Mouse (Mus musculus) CH12.LX (cell line): ENCODE data around the gene Lix1l. TPM values are rescaled to one million over a fixed set of nuclear protein-coding genes. Genes with fewer than 3 reads are reported as not detected.

Experiments
- DNase-seq: peaks from one replicate; pipeline ENCODE4 v3.0.0-alpha.2; 2013; ENCODE audit errors: extremely low read depth
- H3K27ac ChIP-seq: 2 replicates; pipeline ENCODE4 v1.5.1; 2012; ENCODE audit warnings: low read depth, mild to moderate bottlenecking, control low read depth, moderate library complexity; ENCODE audit not compliant: insufficient read depth
- H3K27me3 ChIP-seq: replicated peaks from 2 replicates; pipeline ENCODE3; 2012; ENCODE audit warnings: inconsistent platforms
- H3K36me3 ChIP-seq, 2 experiments: replicated peaks in 1 of 2; 2 replicates each; pipeline versions ENCODE3 to v1.6.1; 2012; ENCODE audit warnings: inconsistent platforms in 1 of 2, low read length in 1 of 2, mild to moderate bottlenecking in 1 of 2, mixed read lengths in 1 of 2, moderate library complexity in 1 of 2; ENCODE audit not compliant: control insufficient read depth in 1 of 2, insufficient read depth in 1 of 2
- H3K4me1 ChIP-seq, 2 experiments: 2 replicates each; pipeline ENCODE4 v1.6.1; 2012; ENCODE audit warnings: inconsistent platforms in 1 of 2, moderate library complexity in 1 of 2; ENCODE audit not compliant: insufficient read depth in 2 of 2, control insufficient read depth in 1 of 2
- H3K4me2 ChIP-seq: 2 replicates; pipeline ENCODE4 v1.6.1; 2012; ENCODE audit warnings: low read depth, mild to moderate bottlenecking, control low read depth; ENCODE audit not compliant: poor library complexity, insufficient read depth, severe bottlenecking
- H3K4me3 ChIP-seq, 3 experiments: fragments of 150-350 bp in 1 of 3; sonication (generic) in 1 of 3; replicated peaks in 1 of 3; 2 replicates each; pipeline versions ENCODE3 to v1.5.1; 2011 to 2012; ENCODE audit warnings: low read depth in 2 of 3, low read length in 2 of 3, mild to moderate bottlenecking in 2 of 3, moderate library complexity in 2 of 3, control low read depth in 1 of 3, improper control_type of control experiment in 1 of 3, inconsistent platforms in 1 of 3, mixed read lengths in 1 of 3; ENCODE audit not compliant: poor library complexity in 1 of 3
- H3K79me2 ChIP-seq: replicated peaks from 2 replicates; pipeline ENCODE4 v1.6.1; 2012; ENCODE audit warnings: mild to moderate bottlenecking, moderate library complexity; ENCODE audit not compliant: control insufficient read depth, poor library complexity, insufficient read depth, severe bottlenecking; ENCODE audit errors: extremely low read depth
- H3K9ac ChIP-seq: 2 replicates; pipeline ENCODE4 v1.6.1; 2012; ENCODE audit warnings: low read depth, mild to moderate bottlenecking, control low read depth, moderate library complexity; ENCODE audit not compliant: insufficient read depth
- H3K9me3 ChIP-seq: replicated peaks from 2 replicates; pipeline ENCODE3; 2012; ENCODE audit warnings: low read length, inconsistent platforms, mixed read lengths
- BHLHE40 ChIP-seq: IDR thresholded peaks from 2 replicates; pipeline ENCODE4 v1.6.1; 2011; ENCODE audit warnings: mild to moderate bottlenecking, low read depth, low read length, improper control_type of control experiment
- ELF1 ChIP-seq: IDR thresholded peaks from 2 replicates; pipeline ENCODE4 v1.6.1; 2014; ENCODE audit warnings: low read depth, mild to moderate bottlenecking, inconsistent platforms, low read length, improper control_type of control experiment
- EP300 ChIP-seq: IDR thresholded peaks from 2 replicates; pipeline ENCODE4 v1.6.1; 2011; ENCODE audit warnings: low read length, improper control_type of control experiment
- MAFK ChIP-seq: IDR thresholded peaks from 2 replicates; pipeline ENCODE4 v1.6.1; 2011; ENCODE audit warnings: low read length, improper control_type of control experiment; ENCODE audit not compliant: insufficient replicate concordance
- MAX ChIP-seq: IDR thresholded peaks from 2 replicates; pipeline ENCODE4 v1.6.1; 2011; ENCODE audit warnings: low read length, improper control_type of control experiment
- MXI1 ChIP-seq: IDR thresholded peaks from 2 replicates; pipeline ENCODE4 v1.6.1; 2011; ENCODE audit warnings: mild to moderate bottlenecking, low read depth, low read length, improper control_type of control experiment
- MYC ChIP-seq: IDR thresholded peaks from 2 replicates; pipeline ENCODE4 v1.6.1; 2011; ENCODE audit warnings: low read depth, mild to moderate bottlenecking, improper control_type of control experiment, low read length
- NRF1 ChIP-seq: IDR thresholded peaks from 2 replicates; pipeline ENCODE4 v1.6.1; 2014; ENCODE audit warnings: low read depth, mild to moderate bottlenecking, inconsistent platforms, low read length, improper control_type of control experiment, moderate library complexity
- POLR2AphosphoS2 ChIP-seq: IDR thresholded peaks from 2 replicates; pipeline ENCODE4 v1.6.1; 2011; ENCODE audit warnings: low read depth, low read length, improper control_type of control experiment
- RAD21 ChIP-seq: IDR thresholded peaks from 2 replicates; pipeline ENCODE4 v1.6.1; 2011; ENCODE audit warnings: low read depth, mild to moderate bottlenecking, low read length, improper control_type of control experiment, moderate library complexity
- RCOR1 ChIP-seq: conservative IDR thresholded peaks from 2 replicates; pipeline ENCODE4 v1.6.1; 2012; ENCODE audit warnings: low read depth, mild to moderate bottlenecking, inconsistent platforms, low read length, improper control_type of control experiment
- SIN3A ChIP-seq: IDR thresholded peaks from 2 replicates; pipeline ENCODE4 v1.6.1; 2012; ENCODE audit warnings: low read length, improper control_type of control experiment, inconsistent platforms
- TBP ChIP-seq: conservative IDR thresholded peaks from 2 replicates; pipeline ENCODE4 v1.6.1; 2011; ENCODE audit warnings: low read depth, low read length, improper control_type of control experiment
- UBTF ChIP-seq: IDR thresholded peaks from 2 replicates; pipeline ENCODE4 v1.6.1; 2012; ENCODE audit warnings: low read depth, mild to moderate bottlenecking, inconsistent platforms, low read length, improper control_type of control experiment, moderate library complexity
- USF1 ChIP-seq: IDR thresholded peaks from 2 replicates; pipeline ENCODE4 v1.6.1; 2014; ENCODE audit warnings: low read depth, mild to moderate bottlenecking, inconsistent platforms, low read length, improper control_type of control experiment
- USF2 ChIP-seq: conservative IDR thresholded peaks from 2 replicates; pipeline ENCODE4 v1.6.1; 2011; ENCODE audit warnings: low read depth, low read length, improper control_type of control experiment
- ZKSCAN1 ChIP-seq: IDR thresholded peaks from 2 replicates; pipeline ENCODE4 v1.6.1; 2012; ENCODE audit warnings: low read depth, inconsistent platforms, low read length, improper control_type of control experiment, borderline replicate concordance
- ZMIZ1 ChIP-seq: IDR thresholded peaks from 2 replicates; pipeline ENCODE4 v1.6.1; 2012; ENCODE audit warnings: low read depth, mild to moderate bottlenecking, inconsistent platforms, low read length, improper control_type of control experiment
- dilution Hi-C: fragments of 300-500 bp; cut with MboI; formaldehyde crosslinking; loops from 2 replicates; pipeline ENCODE4 v1.14.3; 2020; ENCODE audit warnings: low sequenced_read_pairs; ENCODE audit not compliant: extremely low pct_unique_long_range_greater_than_20kb, extremely low pct_ligation_motif_present
- in situ Hi-C: fragments of 300-500 bp; cut with MboI; formaldehyde crosslinking; loops from 3 replicates; pipeline ENCODE4 v1.14.3; 2019; ENCODE audit warnings: low sequenced_read_pairs, low pct_ligation_motif_present, low pct_unique_long_range_greater_than_20kb, mixed read lengths
- polyA plus RNA-seq: library from polyadenylated mRNA; unstranded; fragments of >175 nt; gene quantifications from 2 replicates; pipeline ENCODE4 v1.2.1, GENCODE M21; 2012; ENCODE audit warnings: low read depth; ENCODE audit not compliant: insufficient read length
- total RNA-seq, 2 experiments: library from RNA; depleted of rRNA; stranded (reverse); fragments of 300-350 nt in 1 of 2; fragments of >200 nt in 1 of 2; gene quantifications; 2 replicates each; pipeline ENCODE4 v1.2.3; 2012 to 2014

Lix1l gene
- total and polyA plus RNA-seq, 3 experiments, result 4.0 to 4.6 (median 4.5) TPM

- H3K4me1 ChIP-seq, result peaks cover 13 to 45% of the 10 kb centered on the region in 2 experiments
- no peaks in the 10 kb centered on the region for H3K9me3 ChIP-seq
- DNase-seq, result peak; percentile 40
- H3K4me2 ChIP-seq, result peak overlapping the region; percentile 59
- peaks cover 0 to 6% of the 10 kb centered on the region in 2 experiments for H3K36me3 ChIP-seq
- dilution Hi-C loops (no loop called here), in situ Hi-C loops (no loop called here)
- peak overlapping the region; percentile 81 for H3K27ac ChIP-seq
- peak overlapping the region; percentile 86 for H3K9ac ChIP-seq
- TF ChIP-seq MXI1, result peak; percentile 38; the same call in 1 of the 2 replicates
- TF ChIP-seq SIN3A, result peak; percentile 4; the same call in 1 of the 2 replicates
- no peak for TF ChIP-seq TBP
- H3K27me3 ChIP-seq, result no peaks in the 10 kb centered on the region
- H3K4me3 ChIP-seq, result peak overlapping the region; percentile 41 to 53 (median 52)
- no peaks in the 10 kb centered on the region for H3K79me2 ChIP-seq
Observed at GRCm38 (mm10) chr3:96577566-96577965, 23.4 kb upstream of the Lix1l start.

- H3K4me1 ChIP-seq, result peaks cover 13 to 45% of the 10 kb centered on the region in 2 experiments
- peak overlapping the region; percentile 50 for H3K27ac ChIP-seq
- H3K79me2 ChIP-seq, result no peaks in the 10 kb centered on the region
- no peaks in the 10 kb centered on the region for H3K27me3 ChIP-seq
- dilution Hi-C loops, result no loop called here
- H3K9me3 ChIP-seq, result no peaks in the 10 kb centered on the region
- peak overlapping the region in 1 of 3 experiments; percentile 7 for H3K4me3 ChIP-seq
- in situ Hi-C loops, result no loop called here
- H3K9ac ChIP-seq, result peak overlapping the region; percentile 59
- no peak overlapping the region for H3K4me2 ChIP-seq
- TF ChIP-seq EP300, result no peak
- TF ChIP-seq MAX, result no peak
- TF ChIP-seq USF1, result no peak
- TF ChIP-seq ZKSCAN1, result no peak
- TF ChIP-seq ELF1, result no peak
- no peak for TF ChIP-seq BHLHE40
- no peak for TF ChIP-seq MYC
- TF ChIP-seq RCOR1, result no peak
- no peak for TF ChIP-seq USF2
- TF ChIP-seq MXI1, result no peak
- no peak for TF ChIP-seq NRF1
- no peak for TF ChIP-seq RAD21
- no peak for TF ChIP-seq MAFK
- TF ChIP-seq UBTF, result no peak
- no peak for TF ChIP-seq POLR2AphosphoS2
- no peak for TF ChIP-seq ZMIZ1
- TF ChIP-seq, all 38 proteins: peak for 0
- H3K36me3 ChIP-seq, result peaks cover 0 to 6% of the 10 kb centered on the region in 2 experiments
- no peak for DNase-seq
Observed at GRCm38 (mm10) chr3:96578561-96579238, 22.2 kb upstream of the Lix1l start.
